9 mouse cellular contexts compared by ENCODE assay signal in genomic region chr17:55445250-55446184, GRCm38 (mm10). TPM values are rescaled to one million over a fixed set of nuclear protein-coding genes. Genes with fewer than 3 reads are reported as not detected.
DNase-seq lines count a peak whose midpoint lies in the region; ATAC-seq lines count a peak whose summit lies in the region.
"Had no signal": no experiment of that assay in that cellular context is flagged by ENCODE, and none has a peak within 500 bp of the region (broad histone marks: within the 10 kb centered on the region; RNA-seq: fewer than 3 reads in every experiment).

Gene St6gal2 (plus strand): TSS chr17:55445382.

- peaks cover 33% of the 10 kb centered on the region for H3K27me3 ChIP-seq in heart, embryonic 11.5 days (ENCODE audit: control insufficient read depth, insufficient read depth, low read length)
- H3K27me3 ChIP-seq in forebrain, embryonic 11.5 days (ENCODE audit: control insufficient read depth, insufficient read depth, low read length) = no peaks in the 10 kb centered on the region
- H3K27me3 ChIP-seq in intestine, embryonic 15.5 days (replicated peaks) = peaks cover 31% of the 10 kb centered on the region
- peaks cover 38% of the 10 kb centered on the region for H3K27me3 ChIP-seq in liver, embryonic 12.5 days (replicated peaks)

- ATAC-seq in heart, embryonic 11.5 days (replicated peaks; ENCODE audit: insufficient number of reproducible peaks, low FRiP score, low TSS enrichment) = peak; percentile 55
- peak; percentile 91 for ATAC-seq in forebrain, embryonic 11.5 days (replicated peaks; ENCODE audit: low FRiP score)
- peak; percentile 87 for ATAC-seq in intestine, embryonic 15.5 days
- ATAC-seq in liver, embryonic 12.5 days = no peak

- peak within 1 kb of the TSS; percentile 58 for H3K4me3 ChIP-seq in heart, embryonic 11.5 days (ENCODE audit: low read depth, low read length)
- peak within 1 kb of the TSS; percentile 60 for H3K4me3 ChIP-seq in forebrain, embryonic 11.5 days (ENCODE audit: low read depth, low read length)
- H3K4me3 ChIP-seq in intestine, embryonic 15.5 days (replicated peaks) = peak within 1 kb of the TSS; percentile 49
- H3K4me3 ChIP-seq in liver, embryonic 12.5 days = peak within 1 kb of the TSS; percentile 45

- H3K36me3 ChIP-seq in heart, embryonic 11.5 days (ENCODE audit: control insufficient read depth, insufficient read depth, low read length) = no peaks in the 10 kb centered on the region
- no peaks in the 10 kb centered on the region for H3K36me3 ChIP-seq in forebrain, embryonic 11.5 days (ENCODE audit: control insufficient read depth, insufficient read depth, low read length)
- no peaks in the 10 kb centered on the region for H3K36me3 ChIP-seq in intestine, embryonic 15.5 days
- no peaks in the 10 kb centered on the region for H3K36me3 ChIP-seq in liver, embryonic 12.5 days

- H3K9me3 ChIP-seq in heart, embryonic 11.5 days (replicated peaks; ENCODE audit: control insufficient read depth, low read length) = no peaks in the 10 kb centered on the region
- no peaks in the 10 kb centered on the region for H3K9me3 ChIP-seq in forebrain, embryonic 11.5 days (ENCODE audit: control insufficient read depth, low read length)
- H3K9me3 ChIP-seq in intestine, embryonic 15.5 days = no peaks in the 10 kb centered on the region
- H3K9me3 ChIP-seq in liver, embryonic 12.5 days (replicated peaks) = no peaks in the 10 kb centered on the region

- no peak within 1 kb of the TSS for H3K27ac ChIP-seq in heart, embryonic 11.5 days (ENCODE audit: low read depth, low read length)
- H3K27ac ChIP-seq in forebrain, embryonic 11.5 days (ENCODE audit: low read depth, low read length) = peak within 1 kb of the TSS; percentile 58
- H3K27ac ChIP-seq in intestine, embryonic 15.5 days = no peak within 1 kb of the TSS
- H3K27ac ChIP-seq in liver, embryonic 12.5 days = no peak within 1 kb of the TSS

- no peak for DNase-seq in heart, adult 9 months (ENCODE audit: low spot score in 2 of 2)
- peak; percentile 58 for DNase-seq in WW6 (ENCODE audit: low read depth, low spot score)
- DNase-seq in forebrain, embryonic 11.5 days (ENCODE audit: low spot score) = peak; percentile 88
- peak; percentile 73 for DNase-seq in right cerebral cortex, postnatal 14 days
- no peak for DNase-seq in thymus, postnatal 36 days

- peak within 1 kb of the TSS; percentile 53 for H3K9ac ChIP-seq in heart, embryonic 11.5 days (ENCODE audit: low read depth, low read length)
- peak within 1 kb of the TSS; percentile 95 for H3K9ac ChIP-seq in forebrain, embryonic 11.5 days (ENCODE audit: low read length)
- H3K9ac ChIP-seq in intestine, embryonic 15.5 days = peak within 1 kb of the TSS; percentile 44
- H3K9ac ChIP-seq in liver, embryonic 12.5 days = no peak within 1 kb of the TSS

- under 1% methylated on average over 79 of the region's 84 CpGs for WGBS in heart, embryonic 11.5 days (ENCODE audit: insufficient replicate concordance)
- under 1% methylated on average over 81 of the region's 84 CpGs for WGBS in forebrain, embryonic 11.5 days
- 1% methylated on average over 84 of the region's 84 CpGs for WGBS in intestine, embryonic 15.5 days
- WGBS in liver, embryonic 12.5 days (ENCODE audit: insufficient replicate concordance) = 3% methylated on average over 84 of the region's 84 CpGs

- H3K4me1 ChIP-seq in heart, embryonic 11.5 days (ENCODE audit: control insufficient read depth, insufficient read depth, low read length) = peaks cover 5% of the 10 kb centered on the region; the same call in 1 of the 2 replicates
- H3K4me1 ChIP-seq in forebrain, embryonic 11.5 days (replicated peaks; ENCODE audit: control insufficient read depth, insufficient read depth, low read length) = 0 out of 2 replicates have a peak, but pooled peaks cover 3% of the 10 kb centered on the region
- H3K4me1 ChIP-seq in intestine, embryonic 15.5 days (replicated peaks) = 0 out of 2 replicates have a peak, but pooled peaks cover 5% of the 10 kb centered on the region
- H3K4me1 ChIP-seq in liver, embryonic 12.5 days = no peaks in the 10 kb centered on the region

- peak within 1 kb of the TSS; percentile 82 for H3K4me2 ChIP-seq in heart, embryonic 11.5 days
- peak within 1 kb of the TSS; percentile 84 for H3K4me2 ChIP-seq in forebrain, embryonic 11.5 days (ENCODE audit: low read depth, low read length, severe bottlenecking)
- H3K4me2 ChIP-seq in intestine, embryonic 15.5 days (replicated peaks) = peak within 1 kb of the TSS; percentile 93
- H3K4me2 ChIP-seq in liver, embryonic 12.5 days = peak within 1 kb of the TSS; percentile 66

RNA-seq across cellular contexts. Expression of gene St6gal2, which starts in this region (rescaled TPM):
- 0.96 and 1.2 TPM in 2 replicates for polyA plus RNA-seq in heart, embryonic 11.5 days (2014; fragmentation: Nextera tagmentation; extraction: Ambion mirVana)
- polyA plus RNA-seq in forebrain, embryonic 11.5 days (2014; fragmentation: Nextera tagmentation; extraction: Ambion mirVana) = 13.4 and 14.8 TPM in 2 replicates
- polyA plus RNA-seq in intestine, embryonic 15.5 days (2015; fragmentation: Nextera tagmentation; extraction: Ambion mirVana) = 0.55 and 0.58 TPM in 2 replicates
- 0.07 and 0.11 TPM in 2 replicates for polyA plus RNA-seq in liver, embryonic 12.5 days (2016; fragmentation: Nextera tagmentation; extraction: Ambion mirVana)
- polyA plus RNA-seq: liver, adult 2 months had no signal

Comparison
In these comparisons a context has a peak if more than half of its experiments do, and no peak if none do; other contexts are left out.
1. Peak in ATAC-seq, H3K4me3 ChIP-seq, H3K9ac ChIP-seq and H3K4me2 ChIP-seq in intestine, embryonic 15.5 days; RNA of the gene not detected or under 1 TPM.
2. DNase-seq: peak in WW6 (single experiment), forebrain, embryonic 11.5 days (single experiment) and right cerebral cortex, postnatal 14 days (single experiment); none in heart, adult 9 months (0 of 2) and thymus, postnatal 36 days (0 of 2).
3. Peak in every context shown above with its lines, with median percentiles within 50 percentile points of each other: H3K4me2 ChIP-seq and H3K4me3 ChIP-seq.